Mouse (Mus musculus): ENCODE data around the gene Tlcd1.

GRCm38 (mm10) chr11:78163045-78163444, 13.5 kb upstream of the Tlcd1 start:
- no peak for TF ChIP-seq CTCF (IDR thresholded peaks at IDR 0.05; ENCODE audit: low read depth)
- no peak for TF ChIP-seq EP300 (IDR thresholded peaks at IDR 0.05; ENCODE audit: low read depth)

Data from liver, embryonic 14.5 days (tissue).